Mouse (Mus musculus) cerebellum, adult 11-12 months (tissue): ENCODE measurements around the gene Serpinb1b.
"Not testable (repeated sequence)": the region's sequence is repeated elsewhere in the genome, so short reads cannot be mapped to it uniquely, and the experiment has no call there.

ENCODE experiments used
- DNase-seq: peaks from one replicate; pipeline ENCODE4 v3.0.0; 2022

Gene Serpinb1b

DNA sequence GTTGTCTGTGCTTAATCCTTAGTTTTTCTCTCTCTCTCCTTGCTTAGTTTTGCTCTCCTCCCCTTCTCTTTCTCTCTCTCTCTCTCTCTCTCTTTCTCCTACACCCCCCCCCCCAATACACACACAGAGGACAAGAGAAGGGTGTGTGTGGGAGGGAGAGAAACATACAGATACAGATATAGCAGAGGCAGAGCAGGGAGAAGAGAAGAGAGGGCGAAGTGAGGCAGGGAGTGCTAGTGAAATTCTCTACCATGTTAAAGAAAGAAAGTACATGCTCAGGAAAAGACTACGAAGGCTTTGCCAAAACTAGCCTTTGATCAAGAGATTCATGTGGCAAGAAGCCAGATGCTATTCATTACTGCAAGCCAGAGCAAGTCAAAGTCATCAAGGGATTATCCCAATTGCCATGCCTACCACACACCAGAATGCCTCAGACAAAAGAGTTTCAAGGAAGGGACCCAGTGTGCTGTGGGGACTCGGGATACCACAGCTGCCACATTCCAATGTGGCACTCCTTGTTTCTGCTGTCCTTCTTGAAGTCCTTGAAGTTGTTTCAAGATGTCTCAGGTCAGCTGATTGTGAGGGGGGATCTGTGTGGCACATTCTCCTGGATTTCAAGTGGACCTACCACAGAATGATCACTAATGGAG is at the start of gene Serpinb1b:
TSS of gene Serpinb1b (plus strand) at position 520 of the 650 bp plus-strand sequence.
- no peak for DNase-seq

DNA sequence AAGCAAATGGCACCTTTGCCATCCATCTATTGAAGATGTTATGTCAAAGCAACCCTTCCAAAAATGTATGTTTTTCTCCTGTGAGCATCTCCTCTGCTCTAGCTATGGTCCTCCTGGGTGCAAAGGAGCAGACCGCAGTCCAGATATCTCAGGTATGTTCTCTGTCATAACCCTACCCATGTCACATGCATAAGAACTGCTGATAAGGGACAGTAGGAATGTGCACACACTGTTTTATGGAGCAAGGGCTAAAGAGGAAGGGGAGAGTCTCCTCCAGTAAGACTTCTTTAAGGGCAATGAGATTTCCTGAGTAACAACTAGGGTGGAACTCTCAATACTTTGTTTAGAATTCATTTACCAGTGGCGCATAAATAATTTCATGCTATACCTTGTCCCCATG is 48.9 kb upstream of the Serpinb1b start:
- not testable (repeated sequence) for DNase-seq

DNA sequence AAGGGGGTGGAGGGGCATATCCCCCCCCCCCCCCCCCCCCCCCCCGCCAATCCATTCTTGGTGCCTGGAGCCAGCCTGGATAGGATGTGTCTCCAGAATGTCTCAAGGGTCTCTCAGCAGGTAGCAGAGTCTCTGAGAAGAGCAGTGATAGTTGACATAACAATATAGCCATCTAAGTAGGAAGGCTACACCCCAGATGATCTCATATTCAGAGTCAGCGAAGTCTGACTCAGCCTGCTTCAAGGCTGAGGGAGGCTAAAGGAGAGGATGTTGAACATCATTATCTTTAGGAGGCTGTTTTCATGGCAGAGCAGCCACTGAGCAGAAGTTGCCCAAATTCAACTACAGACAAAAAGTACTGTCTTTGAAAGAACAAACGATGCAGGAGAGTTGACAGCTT is 48.1 kb upstream of the Serpinb1b start:
- DNase-seq, result no peak

DNA sequence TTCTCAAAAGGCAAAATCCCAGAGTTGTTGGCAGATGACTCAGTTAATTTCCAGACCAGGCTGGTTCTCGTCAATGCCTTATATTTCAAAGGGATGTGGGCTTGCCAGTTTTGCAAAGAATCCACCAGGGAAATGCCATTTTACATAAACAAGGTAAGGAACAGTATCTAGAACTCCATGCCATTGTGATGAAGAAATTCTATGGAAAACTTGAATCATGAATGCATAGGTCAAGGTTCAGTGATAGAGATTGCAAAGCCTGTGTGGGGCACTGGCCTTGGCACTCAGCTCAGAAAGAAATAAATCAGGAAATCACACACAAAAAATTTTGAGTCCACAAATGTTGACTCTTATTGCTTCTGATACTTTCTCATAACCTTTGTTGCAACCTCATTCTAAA is 42.9 kb upstream of the Serpinb1b start:
- no peak for DNase-seq

DNA sequence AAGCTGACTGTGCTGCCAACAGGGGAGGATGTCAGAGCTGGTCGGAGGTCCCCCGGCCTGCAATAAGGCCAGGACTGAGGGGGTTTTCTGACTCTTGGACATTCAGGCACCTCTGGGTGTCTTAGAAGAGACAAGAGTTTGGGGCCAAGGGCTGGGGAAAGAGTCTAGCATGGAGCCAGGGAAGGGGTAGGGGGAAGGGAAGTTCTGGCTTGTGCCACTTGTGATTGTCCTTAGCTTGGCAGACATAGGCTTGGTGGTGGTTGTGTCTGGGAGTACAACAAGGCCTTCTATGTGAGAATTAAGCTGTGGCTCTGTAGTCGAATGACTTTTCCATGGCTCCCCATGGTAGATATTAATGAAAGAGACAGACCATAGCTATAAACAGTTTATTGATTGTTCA is 34.8 kb upstream of the Serpinb1b start:
- DNase-seq, result no peak

DNA sequence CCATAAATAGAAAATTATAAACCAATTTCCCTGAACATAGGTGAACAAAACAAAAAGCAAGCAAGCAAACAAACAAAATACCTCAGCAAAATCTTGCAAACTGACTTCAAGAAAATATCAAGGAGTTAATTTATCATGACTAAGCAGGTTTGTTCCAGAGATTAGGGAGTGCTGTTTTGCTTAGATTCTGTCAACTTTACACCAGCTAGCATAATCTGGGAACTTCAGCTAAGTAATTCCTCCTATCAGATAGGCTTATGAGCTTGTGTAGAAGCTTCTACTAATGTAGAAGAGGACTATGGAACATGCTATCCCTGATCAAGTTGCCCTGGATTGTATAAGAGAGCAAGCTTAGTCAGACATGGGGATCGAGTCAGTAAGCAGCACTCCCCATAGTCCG is 31.1 kb upstream of the Serpinb1b start:
- no peak for DNase-seq

DNA sequence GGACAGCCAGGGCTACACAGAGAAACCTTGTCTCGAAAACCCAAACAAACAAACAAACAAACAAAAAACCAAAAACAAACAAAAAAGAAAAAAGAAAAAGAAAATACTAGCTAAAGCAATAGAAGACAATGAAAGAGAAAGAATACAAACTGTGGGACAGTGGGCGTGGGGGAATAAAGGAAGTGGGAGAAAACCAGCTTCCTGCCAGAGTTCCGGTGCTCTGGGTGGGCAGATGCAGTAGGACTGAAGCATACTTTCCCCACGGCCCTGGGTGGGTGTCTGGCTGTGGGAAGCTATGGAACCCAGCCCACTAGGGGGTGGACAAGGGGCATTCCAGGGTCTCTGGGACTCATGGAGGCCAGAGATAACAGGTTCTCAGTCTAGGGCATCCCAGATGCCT is 30.2 kb upstream of the Serpinb1b start:
- DNase-seq, result no peak

DNA sequence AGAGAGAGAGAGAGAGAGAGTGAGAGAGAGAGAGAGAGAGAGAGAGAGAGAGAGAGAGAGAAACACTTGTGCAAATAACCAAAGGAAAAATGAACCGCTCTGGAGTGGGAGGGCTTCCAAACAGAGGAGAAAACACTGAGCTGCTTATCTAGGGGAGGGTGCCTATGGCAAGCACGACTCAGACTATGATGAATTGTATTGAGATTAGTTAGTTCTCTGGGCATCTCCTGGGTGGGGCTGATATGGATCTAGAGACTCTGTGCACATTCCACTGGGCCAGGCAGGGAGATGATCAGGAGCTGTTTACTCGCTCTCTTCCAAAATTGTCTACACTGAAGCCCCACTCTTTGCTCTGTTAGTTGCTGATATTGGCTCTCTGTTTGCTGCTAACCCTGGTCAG is 26.7 kb upstream of the Serpinb1b start:
- no peak for DNase-seq

DNA sequence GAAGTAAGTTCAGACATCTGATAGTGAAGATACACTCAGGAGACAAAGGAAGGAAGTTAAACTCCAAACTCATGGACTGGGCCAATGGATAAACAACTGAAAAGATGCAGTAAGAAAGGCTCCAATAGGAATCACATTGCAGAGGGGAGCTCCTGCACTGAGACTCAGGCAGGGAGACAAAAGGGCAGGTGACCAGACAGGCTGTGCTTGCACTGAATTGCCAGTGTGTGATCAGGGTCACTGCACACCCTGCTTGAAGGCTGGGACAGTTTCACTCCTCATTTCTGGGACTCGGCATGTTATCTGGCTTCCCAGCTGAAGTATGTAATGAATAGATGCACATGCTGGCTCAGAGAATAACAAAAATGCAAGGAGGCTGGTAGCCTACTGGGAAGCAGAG is 15.3 kb upstream of the Serpinb1b start:
- DNase-seq, result no peak

DNA sequence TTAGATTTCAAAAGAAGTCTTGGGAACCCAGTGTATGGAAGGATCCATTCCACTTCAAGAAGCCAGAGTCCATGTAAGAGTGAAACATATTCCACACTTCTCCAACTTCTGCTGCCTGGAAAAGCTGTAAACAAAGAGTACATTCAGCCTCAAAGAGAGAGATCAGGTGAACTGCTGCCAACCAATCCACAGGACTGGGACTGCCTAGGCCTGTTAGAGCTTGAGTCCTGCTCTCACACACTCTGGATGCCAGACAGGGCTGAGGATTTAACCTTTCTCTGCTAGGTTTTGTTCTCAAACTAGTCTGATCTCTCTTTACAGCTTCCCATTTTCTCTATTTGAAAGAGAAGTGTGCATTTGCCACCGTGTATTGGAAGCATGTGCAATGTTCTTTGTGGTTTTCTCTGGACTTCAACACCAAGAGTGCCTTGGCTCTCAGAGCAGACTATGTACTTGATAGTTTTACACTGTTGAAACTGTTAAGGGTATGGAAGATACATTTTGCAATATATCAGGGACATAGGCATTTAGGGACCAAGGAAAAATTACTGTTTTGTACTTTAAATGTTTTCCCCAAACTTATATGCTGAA is 10.9 kb upstream of the Serpinb1b start:
- DNase-seq, result no peak

DNA sequence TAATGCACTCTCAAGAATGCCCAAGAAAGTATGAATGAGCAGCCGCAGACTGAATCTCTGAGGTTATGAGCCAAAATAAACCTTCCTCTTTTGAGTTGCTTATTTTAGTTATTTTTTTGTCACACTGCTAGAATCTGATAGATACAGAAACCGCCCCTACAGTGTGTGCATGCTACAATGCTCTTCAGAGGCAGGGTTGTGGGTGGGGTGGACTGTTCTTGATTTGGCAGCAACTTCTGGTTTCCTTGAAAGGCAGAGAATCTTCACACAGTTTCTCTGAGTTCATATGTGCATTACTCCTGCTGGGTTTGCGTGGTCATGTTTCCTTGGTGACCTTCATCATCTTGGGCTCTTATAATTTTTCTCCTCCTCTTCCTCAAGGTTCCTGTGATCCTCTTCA is 10.2 kb upstream of the Serpinb1b start:
- no peak for DNase-seq

DNA sequence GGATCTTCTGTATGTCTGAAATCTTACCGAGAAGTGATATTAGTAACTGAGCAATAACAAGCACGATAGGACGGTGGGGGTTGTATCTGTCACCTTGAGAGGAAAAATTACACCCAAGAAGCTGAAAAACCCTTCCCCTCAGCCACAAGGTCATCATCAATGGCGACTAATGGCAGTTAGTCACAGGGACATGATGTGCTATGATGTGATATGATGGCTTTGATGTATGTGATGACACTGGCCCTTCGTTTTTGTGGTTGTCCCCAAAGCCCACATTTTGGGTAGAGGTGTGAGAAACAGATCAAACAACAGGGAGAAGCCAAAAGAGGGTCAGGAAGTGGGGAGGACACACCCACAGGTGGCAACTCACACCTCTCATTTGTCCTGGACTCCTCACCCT is 6.6 kb upstream of the Serpinb1b start:
- no peak for DNase-seq

DNA sequence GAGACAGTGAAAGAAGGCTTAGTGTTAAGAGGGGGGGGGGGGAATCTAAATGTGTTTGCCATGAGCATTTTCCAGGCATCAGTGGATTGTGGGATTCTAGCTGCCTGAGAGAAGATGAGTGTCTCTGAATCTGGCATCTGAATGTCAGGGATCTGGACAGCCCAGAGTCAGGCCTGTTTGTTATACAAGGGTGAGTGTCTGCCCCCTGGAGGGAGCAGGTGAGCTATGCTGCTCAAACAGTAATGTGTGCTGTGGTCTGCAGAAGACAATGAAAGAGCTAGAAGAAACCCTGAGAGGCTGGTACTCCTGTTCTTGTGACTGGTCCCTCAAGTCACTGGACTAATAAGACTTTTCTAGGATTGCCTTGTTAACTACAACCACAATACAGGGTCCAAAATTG is 4.3 kb upstream of the Serpinb1b start:
- DNase-seq, result no peak

DNA sequence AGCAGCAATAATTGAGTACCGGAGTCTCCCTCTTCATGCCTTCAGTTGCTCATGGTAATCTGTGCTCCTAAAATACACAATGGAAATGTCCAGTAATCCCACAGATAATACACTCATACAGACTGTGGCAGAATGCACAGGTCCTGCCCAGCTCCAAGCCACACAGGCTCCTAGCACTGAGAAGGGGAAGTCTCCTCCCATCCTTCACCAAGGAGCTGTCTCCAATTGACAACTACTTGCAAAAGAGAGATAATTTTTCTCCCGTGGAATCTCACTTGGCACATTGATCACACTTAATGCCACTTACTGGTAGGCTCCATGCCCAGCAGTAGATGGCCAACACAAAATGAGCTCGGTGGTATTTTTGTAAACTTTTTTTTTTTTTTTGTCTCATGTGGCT is 2.1 kb upstream of the Serpinb1b start:
- DNase-seq, result no peak

DNA sequence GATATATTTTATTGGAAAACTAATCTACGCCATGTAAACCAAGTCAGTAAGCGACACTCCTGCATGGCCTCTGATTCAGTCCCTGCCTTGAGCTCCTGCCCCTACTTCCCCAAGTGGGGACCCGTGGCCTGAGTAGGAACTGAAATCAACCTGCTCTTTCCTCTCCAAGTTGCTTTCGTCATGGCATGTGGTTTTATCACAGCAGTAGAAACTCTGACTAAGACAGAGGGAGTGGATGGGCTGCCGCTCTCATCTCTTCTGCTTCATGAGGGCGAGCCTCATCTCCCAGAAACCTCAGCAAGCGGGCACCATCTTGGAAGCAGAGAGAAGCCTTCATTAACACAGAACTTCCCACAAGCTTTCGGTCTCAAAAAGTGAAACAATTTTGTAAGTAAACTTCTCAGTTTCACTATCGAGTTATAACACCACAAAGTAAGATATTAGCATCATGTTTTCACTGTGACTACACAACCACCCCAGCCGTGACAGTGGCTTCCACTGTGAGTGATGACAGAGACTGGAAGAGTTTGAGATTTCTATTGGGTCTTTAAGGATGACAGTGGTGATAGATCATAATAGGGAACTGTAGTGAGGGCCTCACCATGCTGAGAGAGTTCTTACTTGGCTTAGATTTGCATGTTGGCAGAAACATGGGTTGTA is 1.2 kb upstream of the Serpinb1b start:
- no peak for DNase-seq

DNA sequence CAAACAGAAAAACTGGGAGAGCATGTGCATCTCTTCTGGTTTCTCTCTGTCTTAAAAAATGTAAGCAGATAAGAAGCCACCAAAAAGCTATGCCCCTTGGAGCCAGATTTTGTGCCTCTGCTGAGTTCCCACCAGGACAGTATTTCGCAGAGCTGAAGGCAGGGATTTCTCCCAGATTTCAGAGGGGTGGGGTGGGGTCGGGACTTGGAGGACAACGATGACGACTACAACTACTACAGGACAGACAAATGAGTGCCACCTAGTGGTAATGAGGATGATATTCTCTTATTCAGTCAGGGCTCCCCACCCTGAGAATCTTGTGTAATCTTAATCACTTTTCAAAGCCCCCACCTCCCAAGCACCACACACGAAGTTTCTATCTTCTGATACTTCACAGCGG is 1.0 kb downstream of the Serpinb1b start:
- DNase-seq, result no peak

DNA sequence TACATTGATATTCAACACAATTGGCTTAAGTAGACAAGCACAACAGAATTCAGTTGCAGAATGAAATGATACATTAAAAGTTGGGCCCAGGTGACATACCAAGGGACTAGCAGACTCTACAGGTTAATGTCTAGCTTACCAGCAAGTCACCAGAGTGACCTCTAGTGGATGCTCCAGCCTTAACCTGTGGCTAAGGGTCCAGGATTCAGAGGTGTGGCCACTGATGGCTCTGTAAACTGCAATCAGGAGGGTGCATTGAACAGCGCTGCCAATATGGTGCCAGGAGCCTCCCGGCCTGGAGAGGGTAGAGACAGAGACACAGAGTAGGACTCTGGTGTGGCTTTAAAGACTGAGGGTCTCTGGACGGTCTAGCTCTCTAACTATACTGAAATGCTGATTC is 2.0 kb downstream of the Serpinb1b start:
- peak; percentile 53 for DNase-seq

DNA sequence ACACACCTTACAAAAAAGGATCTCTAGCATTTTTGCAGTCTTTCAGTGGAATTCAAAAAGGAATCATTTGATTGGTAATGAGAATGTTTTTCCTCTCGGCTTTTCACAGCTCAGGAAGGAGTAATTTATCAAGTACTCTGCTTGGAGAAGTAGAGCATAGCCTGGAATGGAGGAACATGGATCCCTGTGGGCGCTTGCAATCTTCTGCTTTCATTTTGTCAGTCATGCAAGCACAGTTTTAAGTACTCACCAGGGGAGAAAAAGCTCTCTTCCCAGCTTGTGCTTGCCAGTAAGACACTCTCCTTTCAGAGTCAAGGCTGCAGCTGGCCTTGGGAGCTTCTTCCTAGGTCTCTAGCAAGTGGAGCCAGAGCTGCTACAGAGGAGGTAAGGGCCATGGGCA is 5.5 kb downstream of the Serpinb1b start:
- no peak for DNase-seq

DNA sequence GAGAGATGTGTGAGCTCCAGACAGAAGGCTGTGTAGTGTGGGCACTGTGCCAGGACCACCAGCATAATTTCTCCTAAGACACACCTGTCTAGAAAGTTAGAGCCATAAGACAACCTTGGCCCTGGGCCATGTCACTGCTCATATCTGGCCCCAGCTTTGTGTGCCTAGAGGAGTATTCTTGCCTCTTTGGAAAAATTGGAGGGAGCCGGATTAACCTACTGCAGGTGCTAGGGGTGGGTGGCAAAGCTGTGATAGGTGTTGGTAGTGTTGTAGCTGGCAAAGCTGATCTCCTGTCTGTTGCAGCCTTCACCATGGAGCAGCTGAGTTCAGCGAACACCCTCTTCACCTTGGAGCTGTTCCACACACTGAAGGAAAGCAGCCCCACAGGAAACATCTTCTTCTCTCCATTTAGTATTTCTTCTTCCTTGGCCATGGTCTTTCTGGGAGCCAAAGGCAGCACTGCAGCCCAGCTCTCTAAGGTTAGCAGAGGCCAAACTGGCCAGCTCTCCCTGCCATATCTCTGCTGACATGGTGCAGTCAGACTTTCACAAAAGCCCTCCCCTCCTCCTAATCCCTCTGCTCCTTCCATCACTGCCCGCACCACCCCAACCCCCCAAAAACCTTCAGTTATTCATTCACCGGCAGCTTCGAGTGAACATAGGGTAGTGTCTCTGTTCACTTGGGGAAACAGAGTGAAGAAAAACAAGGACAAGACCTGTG is 6.8 kb downstream of the Serpinb1b start:
- peak; percentile 63 for DNase-seq

DNA sequence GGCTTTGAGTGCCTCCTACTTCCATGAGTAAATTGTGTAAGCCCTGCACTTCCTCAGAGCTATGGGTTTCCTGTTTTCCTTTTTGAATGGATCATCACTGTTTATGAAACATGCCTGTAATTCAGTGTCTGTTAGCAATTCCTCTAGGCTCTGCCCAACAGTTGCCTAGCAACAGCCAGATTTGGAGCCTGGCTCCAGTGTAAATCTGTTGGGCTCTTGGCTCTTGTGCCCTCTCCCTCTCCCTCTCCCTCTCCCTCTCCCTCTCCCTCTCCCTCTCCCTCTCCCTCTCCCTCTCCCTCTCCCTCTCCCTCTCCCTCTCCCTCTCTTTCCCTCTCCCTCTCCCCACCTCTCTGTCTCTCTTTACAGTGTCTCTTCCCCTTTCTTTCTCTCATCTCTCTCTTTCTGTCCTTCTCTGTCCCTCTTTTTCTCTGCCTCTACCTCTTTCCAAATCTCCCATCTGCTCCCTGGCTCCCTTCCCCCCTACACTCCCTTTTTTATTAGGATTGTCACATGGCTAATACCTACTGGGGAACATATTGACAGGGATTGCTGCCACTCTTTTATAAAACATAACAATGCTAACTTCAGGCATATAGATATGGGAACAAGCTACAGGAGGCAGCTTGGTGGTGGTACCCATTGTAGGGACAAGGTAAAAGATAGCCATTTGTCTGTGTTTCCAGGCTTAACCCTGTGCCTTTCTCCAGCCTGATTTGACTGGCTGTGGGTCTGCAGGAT is 7.5 kb downstream of the Serpinb1b start:
- DNase-seq, result peak; percentile 81

DNA sequence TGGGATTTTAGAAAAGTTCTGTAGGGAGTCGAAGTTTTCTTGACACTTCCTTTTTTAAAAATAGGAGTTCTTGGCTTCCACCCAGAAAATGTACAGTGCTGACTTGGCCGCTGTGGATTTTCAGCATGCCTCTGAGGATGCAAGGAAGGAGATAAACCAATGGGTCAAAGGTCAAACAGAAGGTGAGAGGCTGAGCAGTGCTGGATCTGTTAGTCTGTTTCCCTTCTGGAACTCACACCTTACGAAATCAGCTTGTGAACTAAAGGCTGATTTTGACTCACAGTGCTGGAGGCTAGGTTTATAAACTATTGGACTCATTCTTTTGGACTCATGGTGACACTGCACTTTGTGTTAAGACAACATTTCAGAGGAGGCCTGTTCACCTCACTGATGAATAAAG is 11.2 kb downstream of the Serpinb1b start:
- no peak for DNase-seq

DNA sequence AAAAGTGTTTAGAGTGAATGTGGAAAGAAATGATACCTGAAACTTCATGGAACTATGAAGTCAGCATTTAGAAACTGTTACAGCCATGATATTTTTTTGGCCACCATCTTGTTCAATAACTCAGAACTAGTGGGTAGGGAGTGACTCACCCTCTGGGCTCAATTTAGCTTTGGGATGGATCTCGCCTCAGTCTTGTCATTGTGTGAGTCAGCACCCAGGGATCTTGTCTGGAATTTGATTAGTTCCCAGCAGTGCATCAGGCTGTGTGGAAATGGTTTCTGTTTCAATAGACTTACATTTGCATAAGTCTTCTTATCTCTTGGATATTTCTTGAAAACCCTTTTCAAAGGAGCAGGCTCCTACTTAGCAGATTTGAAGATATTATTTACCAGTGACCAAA is 12.2 kb downstream of the Serpinb1b start:
- DNase-seq, result no peak

DNA sequence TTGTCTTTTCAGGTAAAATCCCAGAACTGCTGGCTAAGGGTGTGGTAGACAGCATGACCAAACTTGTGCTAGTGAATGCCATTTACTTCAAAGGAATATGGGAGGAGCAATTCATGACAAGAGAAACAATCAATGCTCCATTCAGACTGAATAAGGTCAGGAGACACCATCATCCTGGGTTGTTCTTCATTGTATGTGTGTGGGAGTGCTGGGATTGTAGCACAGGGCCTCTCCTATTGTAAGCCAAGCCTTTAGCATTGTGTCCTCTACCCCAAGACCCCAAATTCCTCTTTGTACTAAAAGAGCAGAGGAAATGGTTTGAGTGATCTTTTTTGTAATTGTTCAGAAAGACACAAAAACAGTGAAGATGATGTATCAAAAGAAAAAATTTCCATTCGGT is 12.9 kb downstream of the Serpinb1b start:
- no peak for DNase-seq
